Mouse (Mus musculus) lung, postnatal 0 days (tissue): ENCODE data around the gene Dph5. TPM values are rescaled to one million over a fixed set of nuclear protein-coding genes. Genes with fewer than 3 reads are reported as not detected.
"Not testable (repeated sequence)": the region's sequence is repeated elsewhere in the genome, so short reads cannot be mapped to it uniquely, and the experiment has no call there.

Source experiments
- ATAC-seq: fragments of 200-750 bp; cut with Nextera tagmentation; 2 replicates; pipeline ENCODE4 v1.8.0; 2017; ENCODE audit warnings: moderate library complexity
- DNase-seq: peaks from one replicate; pipeline ENCODE4 v3.0.0-alpha.2; 2016; ENCODE audit warnings: low spot score
- H3K27ac ChIP-seq: fragments of 300-500 bp; sonication (generic); 2 replicates; pipeline ENCODE4 v1.5.1; 2014; ENCODE audit warnings: antibody characterized with exemption, mild to moderate bottlenecking, low read length, mixed read lengths
- H3K27me3 ChIP-seq: fragments of 300-500 bp; sonication (generic); replicated peaks from 2 replicates; pipeline ENCODE4 v1.6.1; 2014; ENCODE audit warnings: low read length, mixed read lengths; ENCODE audit not compliant: insufficient read depth
- H3K36me3 ChIP-seq: fragments of 300-500 bp; sonication (generic); 2 replicates; pipeline ENCODE4 v1.6.1; 2014; ENCODE audit warnings: low read length, mixed read lengths; ENCODE audit not compliant: insufficient read depth
- H3K4me1 ChIP-seq: fragments of 300-500 bp; sonication (generic); 2 replicates; pipeline ENCODE4 v1.6.1; 2014; ENCODE audit warnings: antibody characterized with exemption, low read depth, low read length, mixed read lengths; ENCODE audit not compliant: insufficient read depth
- H3K4me2 ChIP-seq: fragments of 300-500 bp; sonication (generic); replicated peaks from 2 replicates; pipeline ENCODE4 v1.6.1; 2014; ENCODE audit warnings: low read depth, mild to moderate bottlenecking, low read length, moderate library complexity, mixed read lengths
- H3K4me3 ChIP-seq: fragments of 300-500 bp; sonication (generic); 2 replicates; pipeline ENCODE4 v1.5.1; 2014; ENCODE audit warnings: low read depth, low read length
- H3K9ac ChIP-seq: fragments of 300-500 bp; sonication (generic); replicated peaks from 2 replicates; pipeline ENCODE4 v1.6.1; 2014; ENCODE audit warnings: low read depth, mild to moderate bottlenecking
- H3K9me3 ChIP-seq: fragments of 300-500 bp; sonication (generic); 2 replicates; pipeline ENCODE4 v1.6.1; 2016; ENCODE audit warnings: low read length, mixed read lengths
- CTCF ChIP-seq: IDR thresholded peaks from 2 replicates; pipeline ENCODE4 v1.5.1; 2016; ENCODE audit warnings: antibody characterized with exemption, mild to moderate bottlenecking
- EP300 ChIP-seq: IDR thresholded peaks from 2 replicates; pipeline ENCODE4 v1.6.1; 2016; ENCODE audit warnings: antibody characterized with exemption, mild to moderate bottlenecking, control low read depth
- WGBS: fragments of 180-500 bp; shearing (Covaris S2); extraction: QIAGEN DNeasy Blood & Tissue Kit; methylation state at CpG from one replicate; pipeline ENCODE4 v1.1.7; 2014; 5-methylcytosine and 5-hydroxymethylcytosine counted together
- polyA plus RNA-seq: library from polyadenylated mRNA; unstranded; fragments of >200 nt; fragmentation: Nextera tagmentation; extraction: Ambion mirVana; gene quantifications from 2 replicates; pipeline ENCODE4 v1.2.1, GENCODE M21; 2015

Gene Dph5
- polyA plus RNA-seq, 1 experiment from 2014 or later, result 12.6 TPM

DNA sequence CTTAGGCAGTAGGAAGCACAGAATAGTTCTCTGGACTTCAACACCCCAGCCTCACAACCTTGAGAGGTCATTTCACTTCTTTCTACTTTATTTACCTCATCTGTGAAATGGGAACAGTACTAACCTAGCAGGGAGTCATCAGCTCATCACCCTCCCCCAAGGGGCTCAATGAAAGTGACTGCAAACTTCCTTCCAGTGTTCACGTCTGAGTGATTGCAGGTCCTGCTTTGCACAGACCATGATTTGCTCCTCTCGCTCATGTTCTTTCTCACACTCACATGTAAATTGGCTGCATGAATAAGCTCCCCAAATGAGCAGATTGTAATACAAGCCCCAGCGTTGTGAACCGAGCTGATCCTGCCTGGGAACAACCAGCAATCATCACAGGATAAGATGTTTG is 36.7 kb upstream of the Dph5 start:
- Histone ChIP-seq H3K36me3 (no peaks in the 10 kb centered on the region), H3K27ac (no peak overlapping the region), H3K4me2 (no peak overlapping the region), H3K4me1 (no peaks in the 10 kb centered on the region), H3K4me3 (no peak overlapping the region), H3K9ac (no peak overlapping the region), H3K27me3 (no peaks in the 10 kb centered on the region), H3K9me3 (no peaks in the 10 kb centered on the region)
- no peak for TF ChIP-seq EP300
- no peak for TF ChIP-seq CTCF
- ATAC-seq, result no peak
- 75% methylated on average over 4 of the region's 4 CpGs for WGBS
- DNase-seq, result no peak

DNA sequence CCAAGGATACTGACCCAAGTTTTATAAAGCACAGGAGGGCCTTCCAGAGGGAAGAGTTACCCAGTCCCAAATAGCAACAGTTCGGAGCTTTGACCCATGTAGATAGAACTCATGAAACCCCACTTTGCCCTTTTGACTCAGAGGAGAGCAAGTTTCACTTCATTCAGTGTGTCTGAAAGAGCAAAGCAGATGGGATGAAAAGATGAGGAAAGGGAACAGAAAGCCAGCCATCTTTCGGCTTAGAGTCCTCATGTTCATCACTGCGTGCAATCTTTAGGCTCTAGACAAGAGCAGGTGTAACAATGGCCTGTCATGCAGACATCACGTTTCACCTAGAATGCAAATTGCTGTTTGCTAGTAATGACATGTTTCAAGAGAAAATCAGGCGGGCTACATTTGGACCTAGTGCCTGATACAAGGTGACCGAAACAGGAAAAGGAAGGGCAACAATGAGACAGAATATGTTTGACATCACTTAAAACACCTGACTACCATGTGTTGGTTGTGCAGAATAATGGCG is 32.9 kb upstream of the Dph5 start:
- no peaks in the 10 kb centered on the region for H3K4me1 ChIP-seq
- DNase-seq, result no peak
- H3K36me3 ChIP-seq, result no peaks in the 10 kb centered on the region
- no peaks in the 10 kb centered on the region for H3K27me3 ChIP-seq
- no peak overlapping the region for H3K27ac ChIP-seq
- no peak overlapping the region for H3K9ac ChIP-seq
- H3K9me3 ChIP-seq, result no peaks in the 10 kb centered on the region
- H3K4me2 ChIP-seq, result no peak overlapping the region
- no peak for TF ChIP-seq EP300
- no peak for TF ChIP-seq CTCF
- H3K4me3 ChIP-seq, result no peak overlapping the region
- ATAC-seq, result no peak
- WGBS, result 92% methylated on average over 7 of the region's 7 CpGs

DNA sequence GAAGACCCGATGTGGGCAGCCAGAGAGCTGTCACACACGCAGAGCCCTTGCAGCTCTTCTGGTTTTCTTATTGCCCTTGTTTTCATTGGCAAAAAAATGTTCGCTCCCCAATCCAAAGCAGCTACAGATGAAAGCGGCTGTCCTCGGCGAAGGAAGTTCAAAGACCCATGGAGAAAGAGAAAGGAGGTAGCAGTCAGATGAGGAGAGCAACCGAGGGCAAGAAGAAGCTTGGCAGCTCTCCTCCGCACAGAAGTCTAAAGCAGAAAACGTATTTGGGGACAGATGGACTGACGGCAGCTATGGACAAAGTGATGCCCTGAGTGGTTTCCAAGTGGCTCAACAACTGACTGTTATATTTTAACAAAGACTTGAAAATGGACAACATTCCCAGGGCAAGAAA is 32.1 kb upstream of the Dph5 start:
- no peak for ATAC-seq

DNA sequence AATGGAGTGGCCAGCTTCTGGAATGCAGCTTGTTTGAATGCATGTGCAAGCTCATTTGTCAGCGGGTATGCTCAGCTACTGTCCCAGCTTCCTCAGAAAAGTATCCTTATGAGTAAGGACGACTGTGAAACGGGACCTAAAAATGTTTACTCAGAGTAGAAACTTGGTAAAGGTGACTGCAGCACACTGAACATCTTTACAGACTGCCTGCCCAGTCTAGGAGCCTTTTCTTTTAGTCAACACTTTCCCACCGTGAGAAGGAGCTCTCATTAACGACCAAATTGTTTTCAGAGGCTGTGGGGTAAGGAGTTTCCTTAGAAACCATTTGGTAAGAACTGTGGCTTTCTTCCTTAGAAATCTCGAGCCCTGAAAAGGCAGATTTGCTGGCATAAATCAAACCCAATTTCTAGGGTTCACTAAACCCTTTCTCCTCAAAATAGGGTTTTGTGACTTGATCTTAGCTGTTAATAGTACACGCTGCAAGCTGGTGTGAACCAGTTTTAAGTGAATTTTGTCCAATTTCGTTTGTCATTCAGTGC is 31.1 kb upstream of the Dph5 start:
- Histone ChIP-seq H3K4me1 (no peaks in the 10 kb centered on the region), H3K36me3 (no peaks in the 10 kb centered on the region), H3K27ac (no peak overlapping the region), H3K4me2 (no peak overlapping the region), H3K9me3 (no peaks in the 10 kb centered on the region), H3K9ac (no peak overlapping the region), H3K4me3 (no peak overlapping the region), H3K27me3 (no peaks in the 10 kb centered on the region)
- no peak for TF ChIP-seq CTCF
- TF ChIP-seq EP300, result no peak
- 30% methylated on average over 8 of the region's 8 CpGs for WGBS
- ATAC-seq (no peak), DNase-seq (no peak)

More for the DNA sequence above, 32.1 kb upstream of the Dph5 start:
- Histone ChIP-seq H3K4me1 (no peaks in the 10 kb centered on the region), H3K4me2 (no peak overlapping the region), H3K4me3 (no peak overlapping the region), H3K36me3 (no peaks in the 10 kb centered on the region), H3K27ac (no peak overlapping the region), H3K27me3 (no peaks in the 10 kb centered on the region), H3K9ac (no peak overlapping the region), H3K9me3 (no peaks in the 10 kb centered on the region)
- 67% methylated on average over 10 of the region's 10 CpGs for WGBS
- no peak for TF ChIP-seq EP300
- TF ChIP-seq CTCF, result no peak
- DNase-seq, result no peak

DNA sequence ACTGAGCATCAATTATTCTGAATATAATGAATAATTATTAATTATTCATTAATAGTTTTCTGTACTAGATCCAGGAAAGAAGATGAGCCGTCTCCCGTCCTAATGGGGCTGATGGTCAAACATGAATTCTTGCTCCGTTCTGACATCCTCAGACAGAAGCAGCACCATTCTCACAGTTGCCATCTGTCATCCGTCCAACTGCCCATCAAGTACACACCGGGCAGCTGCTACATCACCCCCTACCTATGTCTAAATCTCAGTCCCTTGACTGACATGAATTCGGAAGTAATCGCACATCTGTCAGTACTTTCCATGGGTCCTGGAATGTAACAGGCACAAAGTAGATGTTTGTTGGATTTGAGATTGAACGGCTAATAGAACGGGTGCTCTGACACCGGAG is 30.2 kb upstream of the Dph5 start:
- no peaks in the 10 kb centered on the region for H3K9me3 ChIP-seq
- ATAC-seq, result no peak
- no peak overlapping the region for H3K4me2 ChIP-seq
- no peaks in the 10 kb centered on the region for H3K36me3 ChIP-seq
- no peak for TF ChIP-seq EP300
- TF ChIP-seq CTCF, result no peak
- H3K4me3 ChIP-seq, result no peak overlapping the region
- no peaks in the 10 kb centered on the region for H3K27me3 ChIP-seq
- no peak for DNase-seq
- H3K4me1 ChIP-seq, result no peaks in the 10 kb centered on the region
- WGBS, result 87% methylated on average over 10 of the region's 10 CpGs
- no peak overlapping the region for H3K27ac ChIP-seq
- no peak overlapping the region for H3K9ac ChIP-seq

DNA sequence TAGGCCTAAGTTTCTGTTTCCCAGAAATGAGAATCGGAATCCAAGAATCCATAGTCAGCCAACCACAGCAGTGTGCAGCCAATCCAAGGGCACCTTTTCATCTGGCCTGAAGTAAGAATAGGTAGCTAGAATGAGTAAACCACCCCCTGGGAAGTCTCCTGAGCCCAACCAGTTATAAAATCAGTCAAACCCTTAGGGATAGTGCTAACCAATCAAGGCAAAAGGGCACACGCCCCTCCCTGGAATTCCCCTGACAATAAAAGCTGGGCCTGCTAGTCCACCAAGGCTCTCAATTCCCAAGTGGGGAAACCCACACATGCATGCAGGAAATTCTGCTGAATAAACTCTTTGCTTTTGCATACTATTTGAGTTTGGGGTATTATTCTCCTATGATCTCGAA is 28.8 kb upstream of the Dph5 start:
- ATAC-seq, result no peak
- Histone ChIP-seq H3K27ac (no peak overlapping the region), H3K4me3 (no peak overlapping the region), H3K27me3 (no peaks in the 10 kb centered on the region), H3K4me1 (no peaks in the 10 kb centered on the region), H3K9me3 (no peaks in the 10 kb centered on the region), H3K36me3 (no peaks in the 10 kb centered on the region), H3K9ac (no peak overlapping the region), H3K4me2 (no peak overlapping the region)
- WGBS, result 87% methylated on average over 3 of the region's 3 CpGs
- no peak for DNase-seq
- TF ChIP-seq EP300 (no peak), CTCF (no peak)

DNA sequence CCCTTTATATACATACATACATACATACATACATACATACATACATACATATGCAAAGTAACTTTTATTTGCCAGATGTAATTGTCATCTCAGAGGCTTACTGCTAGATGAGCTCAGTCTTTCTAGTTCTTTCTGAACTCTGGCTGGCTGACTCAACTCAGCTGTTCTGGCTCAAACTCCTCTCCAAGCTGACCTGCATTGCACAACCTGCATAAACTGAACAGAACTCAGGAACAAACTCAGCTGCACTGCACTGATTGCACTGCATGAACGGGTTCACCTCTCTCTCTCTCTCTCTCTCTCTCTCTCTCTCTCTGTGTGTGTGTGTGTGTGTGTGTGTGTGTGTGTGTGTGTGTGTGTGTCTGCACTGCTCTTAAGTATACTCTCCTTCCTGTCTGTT is 26.9 kb upstream of the Dph5 start:
- WGBS, result 67% methylated on average over 1 of the region's 1 CpGs
- not testable (repeated sequence) for H3K4me3 ChIP-seq, ATAC-seq, H3K27ac ChIP-seq, H3K9ac ChIP-seq, H3K27me3 ChIP-seq, H3K36me3 ChIP-seq, H3K4me2 ChIP-seq, DNase-seq, H3K9me3 ChIP-seq, H3K4me1 ChIP-seq
